Mouse (Mus musculus): ENCODE measurements at regions not wholly inside any gene's neighbourhood (a gene's known extent, or its start where the extent isn't known, plus 50 kb on each side); places are given as distances from the start of the nearest gene placed in this dataset.

DNA sequence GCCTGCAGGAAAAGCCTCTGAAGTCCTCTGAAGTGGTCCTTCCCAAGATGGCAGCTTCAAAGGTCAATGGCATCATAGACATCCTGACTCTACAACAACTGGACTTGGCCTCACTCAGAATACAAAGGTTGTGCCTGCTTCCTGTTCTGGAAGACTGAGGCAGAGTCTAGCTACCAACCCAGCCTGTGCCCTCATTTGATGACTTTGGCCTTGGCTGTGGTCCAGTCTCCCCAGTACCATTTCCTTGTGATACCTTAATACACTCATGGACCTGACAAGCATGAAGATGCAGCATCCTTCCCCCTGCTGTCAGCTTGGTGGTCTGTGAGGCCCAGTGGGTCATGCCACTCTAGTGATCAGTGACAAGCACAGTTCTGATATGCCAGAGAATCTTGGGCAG, 130.6 kb downstream of the Gm4791 start:
- no peak for DNase-seq (ENCODE audit: extremely low spot score, low spot score)

GRCm38 (mm10) chr9:47133454-47133853, 134.9 kb downstream of the Gm4791 start:
- no peak for DNase-seq (ENCODE audit: extremely low spot score, low spot score)

DNA sequence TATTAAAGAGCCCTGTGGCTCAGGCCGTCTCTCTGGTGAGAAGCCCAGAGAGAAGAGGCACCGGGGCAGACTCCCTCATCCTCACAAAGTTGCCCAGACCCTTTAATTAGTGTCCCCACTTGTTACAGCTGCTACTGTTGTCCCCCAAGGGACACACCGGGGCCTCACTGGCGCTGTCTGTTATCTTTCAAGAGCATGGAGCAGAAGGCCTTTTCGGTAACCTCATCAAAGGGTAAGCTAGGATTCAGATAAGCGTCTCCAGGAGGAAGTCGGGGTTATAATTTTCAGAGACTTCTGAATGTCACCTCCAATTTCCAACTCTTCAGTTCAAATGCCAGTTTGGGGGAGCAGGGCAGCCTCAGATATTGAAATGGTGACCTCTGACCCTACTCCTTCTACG, 135.3 kb downstream of the Gm4791 start:
- DNase-seq (ENCODE audit: extremely low spot score, low spot score): no peak

- no peak for DNase-seq (ENCODE audit: extremely low spot score, low spot score)
These were observed 135.9 kb downstream of the Gm4791 start for GRCm38 (mm10) chr9:47134479-47134878.

GRCm38 (mm10) chr9:47136641-47137040, 138.1 kb downstream of the Gm4791 start:
- no peak for DNase-seq (ENCODE audit: extremely low spot score, low spot score)

DNA sequence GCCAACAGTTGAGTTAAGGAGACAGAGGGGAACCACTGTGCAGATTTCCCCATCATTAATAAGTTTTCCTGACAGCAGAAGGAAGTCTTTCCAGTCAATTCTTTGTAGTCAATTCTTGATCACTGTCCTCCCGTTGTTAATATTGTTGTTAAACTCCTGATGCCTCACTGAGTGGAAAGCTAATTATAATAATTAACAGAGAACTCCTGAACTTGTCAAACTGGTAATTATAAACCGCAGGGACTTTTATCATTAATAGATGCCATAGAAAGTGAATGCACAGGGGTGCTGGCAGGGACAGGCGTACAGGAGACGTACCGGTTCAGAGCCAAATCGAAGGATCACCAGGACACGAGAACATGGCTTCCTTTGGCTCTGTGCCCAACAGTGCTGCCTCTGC, 154.9 kb downstream of the Gm4791 start:
- no peak for DNase-seq (ENCODE audit: extremely low spot score, low spot score)

GRCm38 (mm10) chr9:47165480-47166131, 167.1 kb downstream of the Gm4791 start:
- no peak for DNase-seq (ENCODE audit: extremely low spot score, low spot score)

DNA sequence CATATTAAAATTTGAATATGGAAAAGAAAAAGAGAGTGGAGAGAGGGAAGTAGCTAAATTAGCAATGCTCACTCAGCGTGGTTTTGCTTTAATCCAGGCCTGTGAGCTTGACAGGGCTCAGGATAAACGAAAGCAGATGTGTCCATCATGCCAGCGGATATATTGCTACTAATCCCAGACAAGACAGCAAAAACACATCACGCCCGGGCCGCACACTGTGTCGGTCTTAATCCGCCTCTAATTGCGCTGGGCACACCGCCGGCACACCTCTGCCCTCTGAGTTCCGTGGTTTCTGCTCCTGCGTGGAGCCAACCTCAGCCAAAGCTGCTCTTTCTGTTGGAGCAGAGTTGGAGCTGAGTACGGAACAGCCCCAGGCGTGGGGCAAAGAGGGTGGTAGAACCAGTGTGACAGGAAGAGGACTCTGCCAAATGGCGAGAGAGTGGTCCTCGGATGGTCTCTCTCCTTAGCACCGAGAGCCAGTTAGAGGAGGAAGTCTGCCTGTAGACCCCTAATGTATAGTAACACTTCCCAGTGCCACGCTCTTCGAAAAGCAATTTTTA, 169.2 kb downstream of the Gm4791 start:
- DNase-seq (ENCODE audit: extremely low spot score, low spot score): no peak

DNA sequence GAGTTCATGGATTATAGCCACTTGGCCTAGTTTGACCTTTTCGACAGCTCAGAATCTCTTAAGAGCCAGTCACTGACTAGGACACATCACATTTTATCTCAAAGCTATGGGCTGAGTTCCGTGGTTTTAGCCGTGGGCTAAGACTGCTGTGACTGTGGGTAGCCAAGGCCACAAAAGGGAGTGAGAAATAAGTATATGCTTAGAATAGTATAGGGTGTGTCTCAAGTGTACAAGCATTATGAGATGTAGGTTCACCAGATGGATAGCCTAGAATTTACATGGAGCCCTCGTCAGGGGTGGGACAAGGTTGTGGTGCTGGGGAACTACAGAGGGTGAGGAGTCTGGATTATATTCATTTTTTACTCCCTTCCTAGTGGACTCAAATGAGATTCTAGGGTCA, 177.5 kb downstream of the Gm4791 start:
- DNase-seq (ENCODE audit: extremely low spot score, low spot score): no peak

DNA sequence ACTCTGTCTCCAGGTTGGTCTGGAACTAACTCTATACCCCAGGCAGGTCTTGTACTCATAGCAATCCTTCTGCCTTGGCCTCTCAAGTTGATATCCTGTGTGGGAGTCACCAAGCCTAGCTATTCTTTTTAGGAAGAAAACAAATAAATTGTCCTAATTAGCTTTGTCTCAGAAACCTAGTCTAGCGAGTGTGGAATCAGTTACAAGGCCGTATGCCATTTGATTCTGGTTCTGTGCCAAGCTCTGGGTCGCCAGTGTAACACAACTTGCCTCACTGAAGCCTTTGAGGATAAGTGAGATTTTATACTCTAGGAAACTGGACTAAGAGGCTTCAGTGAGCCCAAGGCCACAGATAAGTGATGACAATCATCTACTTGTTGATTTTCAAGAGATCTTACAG, 219.6 kb downstream of the Gm4791 start:
- DNase-seq (ENCODE audit: extremely low spot score, low spot score): no peak

- no peak for DNase-seq (ENCODE audit: extremely low spot score, low spot score)
These were observed 225.0 kb downstream of the Gm4791 start for GRCm38 (mm10) chr9:47223536-47223935.

- no peak for DNase-seq (ENCODE audit: extremely low spot score, low spot score)
These were observed 225.7 kb downstream of the Gm4791 start for GRCm38 (mm10) chr9:47224249-47224648.

- DNase-seq (ENCODE audit: extremely low spot score, low spot score): no peak
These were observed 228.1 kb downstream of the Gm4791 start for GRCm38 (mm10) chr9:47226476-47227271.

DNA sequence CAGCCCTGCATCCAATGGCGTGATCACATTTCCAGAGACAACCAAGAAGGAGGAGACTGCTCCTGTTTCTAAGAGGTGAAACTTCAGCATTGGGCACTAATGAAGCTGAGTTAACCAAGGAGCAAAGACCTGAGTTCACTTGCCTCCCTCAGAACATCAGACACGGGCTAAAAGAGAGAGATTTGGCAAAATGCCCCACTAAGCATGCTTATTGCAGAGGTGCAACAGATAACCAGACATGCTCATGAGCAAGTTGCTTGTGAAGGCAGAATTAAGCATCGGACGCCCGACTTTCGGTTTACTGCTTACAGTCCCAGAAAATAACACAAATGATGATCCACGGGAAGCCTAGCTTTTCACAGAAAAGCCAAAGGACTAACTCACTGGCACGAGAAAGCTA, 228.8 kb downstream of the Gm4791 start:
- DNase-seq (ENCODE audit: extremely low spot score, low spot score): no peak

DNA sequence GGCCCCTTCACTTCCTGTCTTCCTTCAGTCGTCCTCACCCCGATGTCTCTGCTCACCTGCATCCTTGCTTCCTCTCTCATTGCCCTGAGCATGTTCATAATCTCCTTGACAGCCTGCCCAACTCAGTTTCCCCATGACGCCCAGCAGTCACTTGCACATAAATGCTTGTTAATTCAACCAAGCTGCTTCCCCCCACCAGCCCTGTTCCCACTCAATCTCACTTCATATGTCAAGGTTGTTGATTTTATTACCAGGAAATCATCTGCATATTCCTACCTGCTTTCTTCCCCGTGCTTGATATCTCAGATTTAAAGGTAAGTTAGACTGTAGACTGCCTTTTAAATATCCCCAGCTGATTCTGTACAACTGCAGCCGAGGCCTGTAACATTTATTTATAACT, 230.2 kb downstream of the Gm4791 start:
- DNase-seq (ENCODE audit: extremely low spot score, low spot score): no peak

GRCm38 (mm10) chr9:47229296-47229695, 230.8 kb downstream of the Gm4791 start:
- DNase-seq (ENCODE audit: extremely low spot score, low spot score): no peak

GRCm38 (mm10) chr9:47240950-47241349, 242.4 kb downstream of the Gm4791 start:
- no peak for DNase-seq (ENCODE audit: extremely low spot score, low spot score)

GRCm38 (mm10) chr9:47242051-47242450, 243.5 kb downstream of the Gm4791 start:
- DNase-seq (ENCODE audit: extremely low spot score, low spot score): no peak

DNA sequence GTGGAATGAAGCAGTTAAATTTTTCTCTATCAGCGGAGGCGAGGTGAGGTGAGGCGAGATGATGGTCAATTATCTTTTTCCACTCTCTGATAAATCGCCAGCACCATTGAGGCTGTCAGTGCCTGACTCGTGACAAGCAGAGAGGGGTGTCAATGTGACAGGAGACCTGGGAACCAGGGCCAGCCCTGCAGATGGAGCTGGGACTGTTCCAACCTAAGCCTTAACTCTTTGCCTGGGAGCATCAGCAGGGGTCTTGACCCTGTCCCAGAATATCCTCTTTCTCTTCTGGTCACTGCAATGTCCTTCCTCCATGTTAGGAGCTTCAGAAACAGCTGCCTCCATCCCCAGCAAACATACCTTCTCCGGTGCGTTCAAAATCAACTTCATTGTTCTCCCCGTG, 244.0 kb downstream of the Gm4791 start:
- DNase-seq (ENCODE audit: extremely low spot score, low spot score): no peak

DNA sequence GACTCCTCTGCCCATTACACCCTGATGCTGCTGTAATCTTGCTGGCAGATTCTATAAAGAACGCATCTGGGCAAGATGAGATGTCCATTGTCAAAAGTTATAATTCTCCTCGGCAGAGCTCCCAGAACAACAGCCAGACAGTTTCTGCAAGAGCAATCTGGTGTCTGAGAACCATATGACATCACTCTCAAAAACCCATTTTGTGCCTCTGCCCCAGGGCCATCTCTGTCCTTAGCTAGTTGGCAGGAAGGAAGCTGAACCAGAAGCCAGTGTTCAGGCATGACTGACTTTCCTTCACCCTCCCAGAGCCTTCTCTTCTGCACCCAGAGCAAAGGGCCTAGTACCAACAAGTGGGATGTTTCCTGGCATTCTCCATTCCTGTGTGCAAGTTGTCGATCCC, 250.5 kb downstream of the Gm4791 start:
- no peak for DNase-seq (ENCODE audit: extremely low spot score, low spot score)

GRCm38 (mm10) chr9:47251160-47251559, 252.6 kb downstream of the Gm4791 start:
- no peak for DNase-seq (ENCODE audit: extremely low spot score, low spot score)

GRCm38 (mm10) chr9:47253836-47254657, 255.5 kb downstream of the Gm4791 start:
- no peak for DNase-seq (ENCODE audit: extremely low spot score, low spot score)

All from neural tube, embryonic 10.5 days (tissue).